Mouse (Mus musculus): ENCODE results near the gene Prr12. TPM values are rescaled to one million over a fixed set of nuclear protein-coding genes. Genes with fewer than 3 reads are reported as not detected.

Prr12 gene
- 65.4 TPM for total RNA-seq (2023)

DNA sequence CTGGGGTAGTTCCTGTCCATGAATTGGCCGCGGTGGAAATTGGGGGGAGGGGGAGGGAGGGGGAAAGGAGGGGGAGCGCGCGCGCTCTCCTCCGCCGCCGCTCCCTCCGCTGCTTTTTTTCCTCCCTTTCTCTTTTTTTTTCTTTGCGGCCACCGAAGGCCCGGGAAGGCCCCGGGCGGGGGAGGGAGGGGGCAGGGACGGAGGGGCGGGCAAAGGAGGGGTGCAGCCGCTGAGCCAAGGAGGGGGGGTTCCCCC lies at the start of gene Prr12:
TSS of gene Prr12 (minus strand) at position 20 of the 255 bp plus-strand sequence.

DNA sequence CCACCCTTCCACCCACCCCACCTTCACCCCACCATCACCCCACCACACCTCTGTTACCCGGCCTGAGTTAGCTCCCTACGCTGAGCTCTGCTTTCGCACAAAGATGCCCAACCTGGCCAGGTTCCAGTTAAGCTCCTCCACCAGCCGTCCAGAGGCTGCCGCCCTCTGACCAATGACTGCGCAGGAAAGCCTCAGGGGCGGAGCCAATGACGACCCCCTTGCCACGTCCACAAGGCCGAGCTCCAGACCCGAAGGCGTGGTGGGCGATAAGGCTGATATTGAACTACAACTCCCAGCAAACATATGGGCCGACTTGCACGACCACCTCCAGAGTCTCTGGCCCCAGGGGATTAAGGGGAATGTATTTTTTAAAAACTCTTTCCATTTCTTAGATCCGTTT lies 39.4 kb upstream of the Prr12 start, which contains the start of gene Rcn3:
TSS of gene Rcn3 (minus strand) at position 174 of the 400 bp plus-strand sequence.

DNA sequence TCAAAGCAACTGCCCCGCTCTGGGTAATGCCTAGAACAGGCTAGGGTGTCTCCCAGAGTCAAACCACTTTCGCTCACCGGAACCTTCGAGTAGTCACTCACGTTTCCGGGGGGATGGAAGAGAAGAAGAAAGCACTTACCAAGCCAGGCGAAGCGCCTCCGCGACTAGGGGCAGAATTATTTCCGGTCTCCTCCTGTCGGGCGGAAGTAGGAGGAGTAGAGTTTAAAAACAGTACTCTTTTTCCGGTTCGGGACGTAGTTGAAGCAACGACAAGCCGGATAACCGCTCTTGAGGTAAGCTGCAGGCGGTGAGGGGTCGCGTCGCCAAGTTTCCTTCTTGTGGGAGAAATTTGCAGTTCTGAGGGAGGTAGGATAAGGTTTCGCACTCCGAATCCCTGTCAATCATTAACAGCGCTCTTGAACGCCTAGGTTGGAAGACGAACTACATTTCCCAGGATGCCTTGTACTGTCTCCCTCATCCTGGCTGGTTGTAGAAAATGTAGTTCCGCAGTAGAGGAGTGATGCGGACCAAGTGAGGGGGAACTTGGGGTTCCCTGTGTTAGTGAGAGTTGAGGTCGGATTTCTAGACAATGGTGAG lies 9.7 kb upstream of the Prr12 start, which contains the start of the genes Nosip and Prrg2:
TSS of gene Nosip (plus strand) at position 191 of the 597 bp plus-strand sequence.
TSS of gene Prrg2 (minus strand) at position 439 of the 597 bp plus-strand sequence.

DNA sequence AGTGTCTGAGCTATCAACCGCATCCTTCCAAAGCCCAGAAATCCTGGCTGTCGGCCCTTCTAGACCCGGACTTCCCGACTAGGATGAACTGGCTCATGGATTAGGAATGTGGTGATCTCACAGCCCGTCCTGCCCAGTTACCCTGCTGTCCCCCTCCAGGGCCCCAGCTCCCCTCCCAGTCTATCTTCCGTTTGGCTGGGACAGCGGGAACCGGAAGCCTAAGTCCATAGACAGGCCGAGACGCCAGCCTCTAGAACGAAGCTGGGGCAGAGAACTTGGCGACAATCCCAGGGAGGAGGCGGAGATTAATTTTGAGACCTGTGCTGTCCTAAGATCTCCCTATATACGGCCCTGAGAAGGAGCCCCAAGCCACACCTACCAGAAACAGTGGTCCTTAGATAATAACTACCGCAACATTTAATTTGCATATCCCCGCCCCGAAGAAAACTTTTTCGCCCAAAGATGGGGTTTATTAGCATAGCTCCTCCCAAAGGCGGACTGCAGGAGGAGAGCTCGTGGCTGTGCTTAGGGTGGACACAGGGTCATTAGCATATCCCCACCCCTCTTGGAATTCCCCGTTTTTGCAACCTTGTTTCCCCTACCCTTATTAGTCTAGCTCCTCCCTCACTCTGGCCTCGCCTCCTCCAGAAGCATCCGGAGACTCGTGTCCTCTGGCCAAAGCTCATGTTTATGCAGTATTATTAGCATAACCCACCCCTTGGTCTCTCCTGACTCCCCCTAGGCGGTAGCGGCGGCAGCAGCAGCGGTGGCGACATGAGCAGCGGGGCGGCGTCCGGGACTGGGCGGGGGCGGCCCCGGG lies 35.2 kb downstream of the Prr12 start, which contains the start of gene Rras:
TSS of gene Rras (plus strand) at position 720 of the 820 bp plus-strand sequence.

DNA sequence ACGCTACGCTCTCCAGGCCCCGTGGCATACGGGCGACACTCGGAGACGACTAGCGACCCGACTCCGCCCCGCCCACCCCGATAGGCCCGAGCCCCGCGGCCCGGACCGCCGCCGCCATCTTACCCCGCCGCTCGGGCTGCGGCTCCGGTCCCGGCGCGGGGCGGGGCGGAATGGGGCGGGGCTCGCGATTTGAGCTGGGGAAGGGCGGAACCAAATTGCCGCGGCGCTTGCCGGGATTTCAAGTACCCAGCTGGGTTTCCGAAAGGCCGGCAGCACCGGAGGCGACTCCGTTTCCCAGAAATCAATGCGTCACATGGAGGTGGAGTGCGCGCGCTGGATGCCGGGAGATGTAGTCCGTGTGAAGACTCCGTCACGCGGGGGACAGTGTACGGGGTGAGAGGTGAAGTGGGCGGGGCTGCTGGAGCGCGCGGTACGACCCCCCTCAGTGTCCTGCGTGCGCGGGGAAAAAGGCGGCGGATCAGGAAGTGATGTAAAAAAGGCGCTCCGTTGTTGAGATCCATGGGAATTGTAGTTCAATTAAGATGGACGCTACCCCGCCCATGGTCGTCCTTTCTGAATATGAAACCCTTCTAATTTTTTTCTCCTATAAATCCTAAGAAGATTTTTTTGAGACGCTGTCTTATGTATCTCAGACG lies 36.6 kb downstream of the Prr12 start, which contains the start of gene Scaf1:
TSS of gene Scaf1 (minus strand) at position 407 of the 656 bp plus-strand sequence.

DNA sequence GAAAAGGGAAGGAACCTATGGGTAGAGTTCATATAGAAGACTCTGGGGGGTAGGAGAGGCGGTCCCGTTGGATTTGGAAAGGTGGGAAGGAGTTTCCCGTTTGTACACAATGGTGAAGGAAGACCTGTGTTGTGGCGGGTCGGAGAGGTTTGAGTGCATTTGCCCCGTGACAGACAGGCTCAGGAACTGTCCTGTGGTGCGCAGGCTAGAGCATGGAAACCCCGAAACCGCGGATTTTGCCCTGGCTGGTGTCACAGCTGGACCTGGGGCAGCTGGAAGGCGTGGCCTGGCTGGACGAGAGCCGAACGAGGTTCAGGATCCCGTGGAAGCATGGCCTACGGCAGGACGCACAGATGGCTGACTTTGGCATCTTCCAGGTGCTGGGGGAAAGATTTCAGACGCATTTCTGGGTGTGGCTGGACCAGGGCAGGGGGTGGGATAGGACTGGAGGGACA lies 54.2 kb downstream of the Prr12 start, which contains the start of gene Bcl2l12:
TSS of gene Bcl2l12 (minus strand) at position 212 of the 455 bp plus-strand sequence.

DNA sequence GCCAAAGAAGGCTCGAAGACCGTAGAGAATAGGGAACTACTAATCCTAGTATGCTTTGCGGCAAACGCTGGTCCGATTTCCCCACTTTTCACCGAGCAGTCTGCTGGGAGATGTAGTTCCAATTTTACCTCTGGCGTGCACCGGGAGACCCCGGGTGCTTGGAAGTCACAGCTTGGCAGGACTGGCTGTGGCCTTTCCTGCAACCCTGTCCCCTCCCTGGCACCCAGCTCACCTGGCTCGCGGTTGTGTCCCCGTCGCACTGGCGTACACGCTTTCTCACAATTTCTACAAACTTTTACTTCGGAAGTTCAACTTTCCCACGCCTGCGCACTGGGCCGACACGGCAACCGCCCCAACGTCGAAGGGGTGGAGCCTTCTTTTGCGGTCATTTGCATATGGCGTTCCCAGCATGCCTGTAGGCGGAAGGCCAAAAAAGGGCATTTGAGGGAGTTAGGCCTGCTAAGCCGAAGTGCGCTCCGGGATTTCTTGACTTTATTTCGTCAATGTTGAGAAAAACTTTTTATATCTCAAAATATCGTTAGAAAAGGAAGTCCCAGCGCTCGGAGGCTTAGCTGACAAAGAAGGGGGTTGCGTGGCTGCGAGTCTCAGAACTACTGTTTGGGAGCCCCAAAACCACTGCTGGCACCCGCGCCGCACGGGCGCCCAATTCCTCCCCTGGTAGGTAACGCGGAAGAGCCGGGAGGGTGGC lies 55.3 kb downstream of the Prr12 start, which contains the start of gene Irf3:
TSS of gene Irf3 (plus strand) at position 418 of the 709 bp plus-strand sequence.

DNA sequence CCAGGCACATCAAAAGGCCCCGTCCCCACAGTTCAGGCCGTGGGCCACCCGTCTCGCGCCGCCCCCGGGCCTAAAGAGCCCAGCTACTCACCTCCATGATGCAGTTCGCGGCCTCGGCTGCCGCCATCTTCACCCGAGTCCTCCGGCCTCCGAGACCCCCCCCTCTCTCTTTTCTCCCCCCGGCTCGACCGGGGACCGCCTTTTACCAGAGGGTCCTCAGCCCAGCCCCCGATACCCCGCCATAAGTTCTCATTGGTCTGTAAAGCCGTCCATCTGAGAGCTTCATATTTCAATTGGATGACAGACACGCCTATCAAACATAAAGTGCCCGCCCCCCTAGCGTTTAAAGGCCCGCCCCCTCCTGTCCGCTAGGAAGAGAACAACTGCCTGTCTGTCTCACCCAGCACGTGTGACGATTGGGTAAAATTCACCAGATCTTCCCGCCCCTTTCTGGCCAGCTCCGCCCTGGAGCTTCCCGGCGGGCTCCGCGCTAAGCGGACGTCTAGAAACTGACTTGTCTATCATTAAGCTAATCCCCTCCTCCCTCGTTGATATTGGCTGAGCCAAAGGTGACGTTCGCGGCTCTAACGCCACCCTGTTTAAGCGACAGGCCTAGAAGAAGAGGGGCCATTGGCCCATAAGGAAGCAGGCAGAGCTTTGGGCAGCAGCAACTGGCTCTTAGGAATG lies 66.3 kb downstream of the Prr12 start, which contains the start of gene Prmt1:
TSS of gene Prmt1 (minus strand) at position 377 of the 687 bp plus-strand sequence.

Other genes starting within 250 kb of the Prr12 start
- 45.1 TPM for gene Nup62, start 236.8 kb downstream of the Prr12 start, total RNA-seq (2023)
- 14.0 TPM for gene Il4i1, start 236.5 kb downstream of the Prr12 start, total RNA-seq (2023)
- 4.8 TPM for gene Atf5, start 236.2 kb downstream of the Prr12 start, total RNA-seq (2023)
- 47.0 TPM for gene Akt1s1, start 203.9 kb downstream of the Prr12 start, total RNA-seq (2023)
- gene Tbc1d17, start 203.8 kb downstream of the Prr12 start, total RNA-seq (2023): 80.3 TPM
- gene Pnkp, start 195.7 kb downstream of the Prr12 start, total RNA-seq (2023): 46.8 TPM
- 26.6 TPM for gene Ptov1, start 183.1 kb downstream of the Prr12 start, total RNA-seq (2023)
- gene Med25, start 160.2 kb downstream of the Prr12 start, total RNA-seq (2023): 62.0 TPM
- 23.6 TPM for gene Fuz, start 156.8 kb downstream of the Prr12 start, total RNA-seq (2023)
- 88.4 TPM for gene Ap2a1, start 123.4 kb downstream of the Prr12 start, total RNA-seq (2023)
- gene Tsks, start 109.7 kb downstream of the Prr12 start, total RNA-seq (2023): not detected
- not detected for gene Cpt1c, start 78.0 kb downstream of the Prr12 start, total RNA-seq (2023)
- 147 TPM for gene Prmt1, start 66.3 kb downstream of the Prr12 start, total RNA-seq (2023)
- gene Irf3, start 55.2 kb downstream of the Prr12 start, total RNA-seq (2023): 127 TPM
- gene Bcl2l12, start 54.2 kb downstream of the Prr12 start, total RNA-seq (2023): 20.4 TPM
- gene Scaf1, start 36.5 kb downstream of the Prr12 start, total RNA-seq (2023): 77.3 TPM
- 11.4 TPM for gene Rras, start 34.9 kb downstream of the Prr12 start, total RNA-seq (2023)
- 59.3 TPM for gene Nosip, start 9.5 kb upstream of the Prr12 start, total RNA-seq (2023)
- 1.7 TPM for gene Prrg2, start 9.8 kb upstream of the Prr12 start, total RNA-seq (2023)
- gene Rcn3, start 39.3 kb upstream of the Prr12 start, total RNA-seq (2023): 28.4 TPM
- gene Fcgrt, start 51.0 kb upstream of the Prr12 start, total RNA-seq (2023): 49.4 TPM
- gene Rps11, start 71.6 kb upstream of the Prr12 start, total RNA-seq (2023): 3,136 TPM
- gene Rpl13a, start 75.9 kb upstream of the Prr12 start, total RNA-seq (2023): 5,943 TPM
- 1.6 TPM for gene Gm45713, start 83.3 kb upstream of the Prr12 start, total RNA-seq (2023)
- 167 TPM for gene Flt3l, start 83.6 kb upstream of the Prr12 start, total RNA-seq (2023)
- gene Pih1d1, start 101.4 kb upstream of the Prr12 start, total RNA-seq (2023): 32.4 TPM
- 60.3 TPM for gene Aldh16a1, start 101.7 kb upstream of the Prr12 start, total RNA-seq (2023)
- gene Slc17a7, start 111.1 kb upstream of the Prr12 start, total RNA-seq (2023): not detected
- gene Gfy, start 126.7 kb upstream of the Prr12 start, total RNA-seq (2023): not detected
- gene Pth2, start 128.1 kb upstream of the Prr12 start, total RNA-seq (2023): not detected
- gene Ccdc155, start 152.0 kb upstream of the Prr12 start, total RNA-seq (2023): 0.83 TPM
- not detected for gene Dkkl1, start 159.3 kb upstream of the Prr12 start, total RNA-seq (2023)
- gene Tead2, start 162.9 kb upstream of the Prr12 start, total RNA-seq (2023): not detected
- 321 TPM for gene Cd37, start 186.2 kb upstream of the Prr12 start, total RNA-seq (2023)
- not detected for gene Slc6a16, start 188.2 kb upstream of the Prr12 start, total RNA-seq (2023)
- gene Slc6a21, start 224.6 kb upstream of the Prr12 start, total RNA-seq (2023): not detected